Mouse (Mus musculus) adrenal gland, adult 8-10 months (tissue): Measurements from ENCODE around the gene Xrcc1. TPM values are rescaled to one million over a fixed set of nuclear protein-coding genes. Genes with fewer than 3 reads are reported as not detected.
A peak's percentile ranks its signal among the peaks of the same experiment; 100 is the strongest.

Source experiments
- DNase-seq: peaks from one replicate; pipeline ENCODE4 v3.0.0; 2022
- total RNA-seq, 4 experiments: library from RNA; stranded (reverse); gene quantifications; 2 replicates each; pipeline ENCODE4 v1.2.4; 2022

The Xrcc1 gene
- total RNA-seq, 4 experiments from 2014 or later, result 39.2 to 55.5 (median 46.6) TPM

DNA sequence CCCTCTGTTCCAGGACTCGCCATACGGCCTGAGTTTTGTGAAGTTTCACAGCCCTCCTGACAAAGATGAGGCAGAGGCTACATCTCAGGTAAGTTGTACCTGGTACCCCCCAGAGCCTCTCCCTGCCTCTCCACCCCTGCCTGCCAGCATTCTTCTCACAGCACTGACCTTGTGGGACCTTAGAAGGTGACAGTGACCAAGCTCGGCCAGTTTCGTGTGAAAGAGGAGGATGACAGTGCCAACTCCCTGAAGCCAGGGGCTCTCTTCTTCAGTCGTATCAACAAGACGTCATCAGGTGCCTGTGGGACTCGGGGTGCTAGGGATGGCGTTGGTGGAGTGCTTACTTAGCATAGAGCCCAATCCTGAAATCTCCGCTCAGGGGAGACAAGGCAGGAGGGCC, 20.1 kb downstream of the Xrcc1 start:
- DNase-seq, result no peak

- no peak for DNase-seq
Observed at GRCm38 (mm10) chr7:24568512-24568911, 22.4 kb downstream of the Xrcc1 start.

GRCm38 (mm10) chr7:24571071-24571470, 25.0 kb downstream of the Xrcc1 start:
- DNase-seq, result no peak

DNA sequence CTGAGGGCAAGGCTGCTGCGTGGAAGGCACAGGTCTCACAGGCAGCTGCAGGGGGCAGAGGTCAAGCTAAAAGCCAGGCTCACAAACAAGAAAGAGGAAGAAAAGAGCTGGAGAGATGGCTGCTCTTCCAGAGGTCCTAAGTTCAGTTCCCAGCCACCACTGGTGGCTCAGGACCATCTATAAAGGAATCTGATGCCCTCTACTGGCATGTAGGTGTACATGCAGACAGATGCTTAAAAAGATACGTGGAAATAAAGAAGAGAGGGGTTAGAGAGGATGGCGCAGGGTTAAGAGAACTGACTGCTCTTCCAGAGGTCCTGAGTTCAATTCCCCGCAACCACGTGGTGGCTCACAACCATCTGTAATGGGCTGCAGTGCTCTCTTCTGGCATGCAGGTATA, 26.4 kb downstream of the Xrcc1 start:
- no peak for DNase-seq

DNA sequence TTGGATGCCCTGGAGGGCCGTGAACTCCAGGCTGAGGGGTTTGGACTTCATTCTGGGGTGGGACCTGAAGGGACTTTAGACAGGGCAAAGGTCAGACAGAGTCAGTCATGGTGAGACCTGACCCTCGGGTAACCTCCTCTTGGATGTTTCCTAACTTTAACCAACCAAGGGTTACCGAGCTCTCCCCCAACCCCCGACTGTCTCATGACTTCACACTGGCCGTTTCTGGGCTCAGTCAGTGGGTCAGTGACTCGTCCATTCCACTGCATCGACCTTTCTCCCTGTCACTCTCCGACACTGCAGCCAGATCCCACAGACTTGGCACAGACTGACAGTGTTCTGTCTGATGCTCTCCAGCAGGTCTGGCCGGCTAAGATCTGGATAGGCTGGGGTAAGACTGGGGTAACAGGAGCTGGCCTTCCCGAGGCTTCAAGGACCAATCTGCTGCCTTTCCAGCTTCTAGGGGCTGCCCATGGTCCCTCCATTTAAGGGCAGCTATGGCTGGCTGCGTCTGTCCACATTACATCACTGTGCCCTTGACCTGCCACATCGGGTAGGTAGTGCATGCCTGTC, 28.2 kb downstream of the Xrcc1 start:
- DNase-seq, result no peak

GRCm38 (mm10) chr7:24577811-24578210, 31.7 kb downstream of the Xrcc1 start:
- no peak for DNase-seq

DNA sequence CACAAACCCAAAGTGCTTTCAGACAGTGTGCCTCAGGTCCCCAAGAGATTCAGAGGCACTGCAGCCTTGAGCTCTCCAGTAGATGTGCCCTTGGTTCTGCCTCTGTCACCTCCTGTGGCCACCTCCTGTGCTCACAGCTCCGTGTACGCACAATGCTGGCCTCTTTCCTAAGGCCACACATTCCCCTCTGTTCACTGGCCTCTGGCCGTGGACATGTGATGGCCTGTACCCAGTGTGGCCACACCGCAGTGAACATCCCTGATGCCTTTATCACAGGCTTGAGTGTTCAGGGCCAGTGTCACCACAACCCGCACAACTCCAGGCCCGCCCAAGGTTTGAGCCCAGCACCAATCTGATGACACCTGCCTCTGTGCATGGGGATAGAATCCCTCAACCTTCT, 38.8 kb downstream of the Xrcc1 start:
- peak; percentile 60 for DNase-seq

DNA sequence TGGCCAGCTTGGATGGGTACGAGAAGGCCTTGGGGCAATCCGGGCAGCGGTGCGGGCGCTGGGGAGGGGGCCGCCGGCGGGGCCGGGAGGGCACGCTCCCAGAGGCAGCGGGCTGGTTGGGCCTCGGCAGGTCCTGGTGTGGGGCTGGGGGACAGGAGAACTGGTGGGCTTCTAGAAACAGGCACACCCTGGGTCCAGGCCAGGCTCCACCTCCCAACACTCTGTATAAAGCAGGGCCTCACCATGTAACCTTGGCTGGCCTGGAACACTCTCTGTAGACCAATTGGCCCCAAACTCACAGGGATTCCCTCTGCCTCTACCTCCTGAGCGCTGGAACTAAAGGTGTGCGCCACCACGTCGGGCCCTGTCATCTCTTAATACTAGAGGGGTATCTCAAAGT, 39.9 kb downstream of the Xrcc1 start:
- no peak for DNase-seq

DNA sequence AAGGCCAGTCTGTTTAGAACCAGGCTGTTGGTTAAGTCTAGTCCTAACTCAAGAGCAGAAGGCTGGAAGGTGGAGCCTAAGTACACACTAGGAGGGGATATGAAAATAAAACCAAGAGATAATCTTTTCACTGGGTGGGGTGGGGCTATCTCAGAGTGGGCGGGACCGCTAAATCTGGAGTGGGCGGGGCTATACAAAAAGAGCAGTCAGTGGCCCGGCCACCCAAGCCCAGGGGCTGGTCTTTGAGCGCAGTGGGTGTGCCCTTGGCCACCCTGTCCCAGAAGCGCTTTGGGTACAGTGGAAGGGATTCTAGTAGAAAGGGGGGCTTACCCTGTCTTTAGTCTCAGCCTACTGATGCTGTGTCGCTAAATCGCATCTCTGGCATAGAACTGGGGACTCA, 40.7 kb downstream of the Xrcc1 start:
- no peak for DNase-seq

DNA sequence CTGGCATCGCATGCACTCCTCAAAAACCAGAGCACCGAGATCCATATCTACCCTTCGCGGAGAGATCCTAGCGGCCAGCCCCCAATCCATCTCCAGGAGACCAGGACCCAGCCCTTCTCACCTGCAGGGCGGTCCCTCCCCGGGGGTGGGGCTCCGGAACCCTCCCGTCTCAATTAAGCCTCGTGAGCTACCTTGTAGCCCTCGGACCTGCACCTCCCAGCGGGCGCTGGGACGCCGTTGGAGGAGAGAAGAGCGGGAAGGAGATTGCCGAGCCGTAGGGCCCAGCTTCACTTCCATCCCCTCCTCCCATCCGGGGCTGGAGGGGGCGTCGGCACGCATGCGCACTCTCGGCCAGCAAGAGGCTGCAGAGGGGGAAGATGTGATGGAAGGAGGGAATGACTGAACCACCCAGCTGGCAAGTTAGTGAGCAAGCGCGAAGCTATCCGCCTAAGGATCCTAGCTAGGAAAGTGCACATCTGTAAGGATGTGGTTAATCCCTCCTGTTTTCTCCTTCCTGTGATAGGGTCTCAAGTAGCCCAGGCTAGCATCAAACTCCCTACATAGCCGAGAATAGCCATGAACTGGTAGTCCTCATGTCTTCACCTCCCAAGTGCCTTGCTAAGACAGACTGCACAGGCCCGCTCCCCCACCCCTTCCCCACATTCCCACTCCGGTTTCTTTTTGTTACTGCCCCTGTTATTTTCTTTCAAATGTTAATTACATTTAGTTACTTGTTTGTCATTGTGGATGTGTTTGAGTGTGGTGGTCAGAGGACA, 41.4 kb downstream of the Xrcc1 start, which contains the start of the genes Ethe1 and Zfp575:
Gene Ethe1, plus strand, starts transcription at position 214 of the 776 bp plus-strand sequence.
Gene Zfp575, minus strand, starts transcription at position 312 of the 776 bp plus-strand sequence.
- DNase-seq, result no peak

DNA sequence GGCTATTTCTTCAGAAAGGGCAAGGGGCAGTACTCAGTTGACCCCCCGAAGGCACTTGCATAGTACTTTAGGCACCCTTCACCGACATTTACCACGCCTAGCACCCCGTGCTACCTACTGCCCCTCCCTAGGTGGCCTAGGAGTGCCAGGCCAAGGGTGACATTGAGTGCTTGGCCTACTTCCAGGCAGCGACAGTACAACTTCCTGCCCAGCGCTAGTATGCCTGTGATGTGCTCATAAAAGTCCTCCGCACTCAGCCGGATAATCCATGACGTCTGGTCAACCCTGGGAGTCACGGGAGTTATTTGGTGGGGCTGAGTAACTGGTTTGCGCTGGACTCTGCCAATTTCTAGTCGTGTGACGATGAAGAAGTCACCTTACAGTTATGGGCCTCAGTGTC, 42.2 kb downstream of the Xrcc1 start:
- DNase-seq, result peak; percentile 69

- no peak for DNase-seq
Observed at GRCm38 (mm10) chr7:24591735-24592134, 45.6 kb downstream of the Xrcc1 start.

DNA sequence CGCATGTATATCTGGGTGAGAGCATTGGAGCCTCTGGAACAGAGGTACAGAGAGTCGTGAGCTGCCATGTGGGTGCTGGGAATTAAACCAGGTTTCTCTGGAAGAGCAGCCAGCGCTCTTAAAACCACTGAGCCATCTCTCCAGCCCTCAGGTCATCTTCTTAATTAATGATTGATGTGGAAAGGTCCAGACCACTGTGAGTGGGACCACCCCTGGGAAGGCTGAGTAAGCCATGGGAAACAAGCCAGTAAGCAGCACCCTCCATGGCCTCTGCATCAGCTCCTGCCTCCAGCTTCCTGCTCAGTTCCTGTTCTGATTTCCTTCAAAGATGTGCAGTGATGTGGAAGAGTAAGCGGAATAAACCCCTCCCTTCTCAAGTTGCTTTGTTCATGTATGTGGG, 46.1 kb downstream of the Xrcc1 start:
- no peak for DNase-seq

GRCm38 (mm10) chr7:24592781-24593180, 46.7 kb downstream of the Xrcc1 start:
- DNase-seq, result no peak

GRCm38 (mm10) chr7:24593621-24594308, 47.7 kb downstream of the Xrcc1 start:
- peak; percentile 56 for DNase-seq

DNA sequence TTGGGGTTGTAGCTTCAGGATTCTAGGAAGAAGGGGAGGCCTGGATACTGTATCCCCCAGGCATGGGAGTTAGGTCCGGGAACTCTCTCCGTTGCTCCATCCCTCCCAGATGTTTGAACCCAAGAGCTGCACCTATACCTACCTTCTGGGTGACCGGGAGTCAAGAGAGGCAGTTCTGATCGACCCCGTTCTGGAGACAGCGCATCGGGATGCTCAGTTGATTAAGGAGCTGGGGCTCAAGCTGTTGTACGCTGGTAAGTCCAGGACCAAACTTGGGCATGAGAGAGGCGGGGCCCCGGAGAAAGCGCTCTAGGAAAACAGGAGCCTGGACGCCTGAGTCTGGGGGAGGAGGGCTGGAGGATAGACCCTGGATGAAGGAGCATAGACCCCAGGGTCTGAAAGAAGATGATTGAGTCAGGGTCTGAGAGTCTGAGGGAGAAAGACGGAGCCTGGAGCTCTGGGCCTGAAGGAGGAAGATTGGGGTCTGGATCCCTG, 48.3 kb downstream of the Xrcc1 start:
- DNase-seq, result no peak

DNA sequence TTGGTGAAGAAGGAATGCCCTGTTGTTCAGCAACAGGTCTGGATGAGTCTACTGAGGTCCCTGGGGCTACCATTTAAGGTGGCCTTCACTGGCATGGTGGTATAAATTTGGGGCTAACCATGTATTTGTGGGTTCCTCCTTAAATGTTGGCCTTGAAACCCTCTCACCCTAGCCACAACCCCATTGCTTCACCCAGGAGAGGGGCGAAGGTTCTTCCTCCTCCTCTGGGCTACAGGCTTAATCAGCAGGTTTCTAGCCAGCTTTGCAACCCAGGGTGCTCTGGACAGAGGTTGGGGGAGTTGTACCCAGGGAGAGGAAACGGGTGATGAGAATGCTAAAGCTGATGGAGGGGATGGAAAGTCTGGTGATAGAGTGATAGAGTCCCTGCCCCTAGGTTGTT, 49.4 kb downstream of the Xrcc1 start:
- no peak for DNase-seq

DNA sequence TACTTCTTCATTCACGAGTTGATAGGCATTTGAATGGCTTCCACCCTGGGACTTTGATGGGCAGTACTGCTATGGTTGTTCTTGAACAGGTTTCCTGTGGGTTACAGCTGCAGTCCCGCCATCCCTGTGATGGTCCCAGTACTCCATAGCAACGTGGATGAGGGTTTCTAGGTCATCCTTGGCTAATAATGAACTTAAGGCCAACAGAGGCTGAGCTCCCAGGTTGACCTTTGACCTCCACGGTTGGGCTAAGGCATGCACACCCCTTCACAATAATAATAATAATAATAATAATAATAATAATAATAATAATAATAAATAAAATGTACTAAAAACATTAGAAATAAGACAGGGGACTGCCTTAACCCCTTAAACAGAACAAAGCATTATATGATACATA, 52.0 kb downstream of the Xrcc1 start:
- no peak for DNase-seq

DNA sequence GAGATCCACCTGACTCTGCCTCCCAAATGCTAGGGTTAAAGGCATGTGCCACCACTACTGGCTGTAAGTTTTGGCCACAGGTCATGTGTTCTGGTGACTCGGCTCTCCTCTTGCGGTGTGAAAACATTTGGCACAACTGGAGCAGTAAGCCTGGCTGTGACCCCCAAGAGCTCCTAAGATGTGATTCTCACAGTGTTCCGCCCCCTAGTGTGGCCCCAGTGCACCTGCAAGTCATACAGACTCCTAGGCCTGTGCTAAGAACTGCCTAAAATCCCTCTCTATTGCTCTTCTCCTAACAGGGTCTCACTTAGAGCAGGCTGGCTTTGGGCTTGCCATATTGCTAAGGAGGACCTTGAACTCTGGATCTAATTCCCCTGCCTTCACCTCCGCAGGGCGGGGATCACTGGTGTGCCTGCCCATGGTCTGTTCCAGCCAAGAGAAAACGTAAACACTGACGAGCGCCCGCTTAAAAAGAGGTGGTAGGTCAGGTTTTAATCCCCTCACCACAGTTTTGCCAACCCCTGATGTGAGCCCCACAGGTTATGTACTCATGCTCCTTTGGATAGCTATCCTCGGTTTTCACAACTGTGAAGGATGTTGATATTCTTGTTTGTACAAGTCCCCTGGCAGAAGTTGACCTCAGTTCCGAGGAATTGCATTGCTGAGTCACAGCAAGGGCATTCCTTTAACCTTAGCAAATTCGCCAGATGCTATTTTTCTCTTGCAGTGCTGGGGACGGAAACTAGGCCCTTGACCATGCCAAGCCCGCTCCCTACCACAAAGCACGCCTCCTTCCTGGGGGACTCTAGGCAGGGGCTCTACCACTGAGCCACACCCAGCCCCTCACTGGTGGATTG, 53.4 kb downstream of the Xrcc1 start:
- peak; percentile 60 for DNase-seq

- DNase-seq, result peak; percentile 89
Observed at GRCm38 (mm10) chr7:24600941-24601597, 55.0 kb downstream of the Xrcc1 start.

- no peak for DNase-seq
Observed at GRCm38 (mm10) chr7:24605561-24605960, 59.5 kb downstream of the Xrcc1 start.

GRCm38 (mm10) chr7:24606046-24606445, 60.0 kb downstream of the Xrcc1 start:
- no peak for DNase-seq
